Mouse (Mus musculus): ENCODE data around the gene Rbm6.

DNA sequence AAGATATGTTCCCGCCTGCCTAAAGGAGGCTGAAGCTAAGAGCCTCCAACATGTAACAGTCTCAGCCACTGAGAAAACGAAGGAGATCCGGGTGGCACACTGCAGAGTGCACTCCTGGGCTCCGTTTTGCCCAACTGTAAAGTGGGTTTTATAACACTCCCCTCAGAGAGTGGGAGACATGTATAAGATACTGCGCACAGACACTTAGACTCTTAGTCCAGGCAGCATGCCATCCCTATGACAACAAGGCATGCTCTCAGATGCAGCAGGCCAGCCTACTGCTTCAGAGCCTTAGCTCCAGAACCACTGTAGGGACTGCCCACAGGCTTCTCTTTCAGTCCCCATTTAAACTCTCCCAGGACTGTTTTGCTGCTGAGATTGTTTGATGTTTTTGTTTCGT, 45.8 kb upstream of the Rbm6 start:
- TF ChIP-seq CTCF (conservative IDR thresholded peaks at IDR 0.05; ENCODE audit: low read length) (no peak), POU5F1 (IDR thresholded peaks at IDR 0.05; ENCODE audit: borderline replicate concordance, low read length) (no peak), NANOG (IDR thresholded peaks at IDR 0.05; ENCODE audit: borderline replicate concordance, low read length) (no peak)

Measured in E14TG2a.4 (cell line).